Mouse (Mus musculus) midbrain, embryonic 13.5 days (tissue): ENCODE measurements around the gene Higd1b. TPM values are rescaled to one million over a fixed set of nuclear protein-coding genes. Genes with fewer than 3 reads are reported as not detected.

Source experiments
- ATAC-seq: fragments of 200-750 bp; cut with Nextera tagmentation; 2 replicates; pipeline ENCODE4 v1.8.0; 2017; ENCODE audit warnings: mild to moderate bottlenecking, moderate TSS enrichment, moderate library complexity
- H3K27ac ChIP-seq: fragments of 300-500 bp; sonication (generic); 2 replicates; pipeline ENCODE4 v1.5.1; 2015; ENCODE audit warnings: inconsistent platforms, mild to moderate bottlenecking, moderate library complexity
- H3K27me3 ChIP-seq: fragments of 300-500 bp; sonication (generic); 2 replicates; pipeline ENCODE4 v1.6.1; 2015; ENCODE audit warnings: mild to moderate bottlenecking, inconsistent platforms
- H3K36me3 ChIP-seq: fragments of 300-500 bp; sonication (generic); 2 replicates; pipeline ENCODE4 v1.6.1; 2015; ENCODE audit warnings: mild to moderate bottlenecking, inconsistent platforms
- H3K4me1 ChIP-seq: fragments of 300-500 bp; sonication (generic); replicated peaks from 2 replicates; pipeline ENCODE4 v1.6.1; 2015; ENCODE audit warnings: inconsistent platforms
- H3K4me2 ChIP-seq: fragments of 300-500 bp; sonication (generic); replicated peaks from 2 replicates; pipeline ENCODE4 v1.6.1; 2015; ENCODE audit warnings: moderate library complexity, mild to moderate bottlenecking, inconsistent platforms
- H3K4me3 ChIP-seq: fragments of 300-500 bp; sonication (generic); replicated peaks from 2 replicates; pipeline ENCODE4 v1.5.1; 2015; ENCODE audit warnings: mild to moderate bottlenecking, inconsistent platforms
- H3K9ac ChIP-seq: fragments of 300-500 bp; sonication (generic); replicated peaks from 2 replicates; pipeline ENCODE4 v1.6.1; 2015; ENCODE audit warnings: mild to moderate bottlenecking, inconsistent platforms
- H3K9me3 ChIP-seq: fragments of 300-500 bp; sonication (generic); 2 replicates; pipeline ENCODE4 v1.6.1; 2016; ENCODE audit warnings: mild to moderate bottlenecking, inconsistent platforms
- WGBS: fragments of 180-500 bp; shearing (Covaris S2); methylation state at CpG from one replicate; pipeline ENCODE4 v1.1.7; 2015; 5-methylcytosine and 5-hydroxymethylcytosine counted together
- polyA plus RNA-seq: library from polyadenylated mRNA; unstranded; fragments of >200 nt; fragmentation: Nextera tagmentation; extraction: Ambion mirVana; gene quantifications from 2 replicates; pipeline ENCODE4 v1.2.1, GENCODE M21; 2015

Gene Higd1b
- polyA plus RNA-seq, 1 experiment from 2014 or later = 2.8 TPM

DNA sequence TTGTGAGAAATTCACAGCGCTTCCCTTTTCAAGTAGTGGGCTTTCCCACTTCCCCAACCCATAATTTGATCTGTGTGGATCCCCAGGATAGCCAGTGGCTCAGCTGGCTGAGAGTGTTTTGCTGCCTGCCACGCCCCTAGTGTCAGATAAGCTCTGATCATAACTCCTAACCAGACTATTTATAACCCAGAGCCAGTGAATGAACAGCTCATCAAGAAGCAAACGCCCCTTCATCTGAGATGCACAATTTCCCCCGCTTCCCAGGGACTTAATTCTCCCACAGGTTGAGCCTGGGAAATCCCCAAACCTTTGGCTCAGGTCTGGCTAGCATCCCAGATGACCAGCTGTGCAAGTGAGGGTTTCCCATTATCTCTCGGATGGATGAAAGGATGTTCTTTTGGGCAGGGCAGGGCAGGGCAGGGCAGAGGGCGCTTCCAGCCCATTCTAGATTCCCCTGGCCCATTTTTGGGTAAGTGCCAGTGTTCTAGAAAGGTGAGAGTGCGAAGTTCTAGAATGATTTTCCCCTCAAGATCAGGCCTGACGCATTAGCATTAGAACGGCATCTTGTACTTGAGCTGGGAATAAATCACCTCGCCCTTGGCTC lies 49.1 kb downstream of the Higd1b start, which contains the start of gene Fam187a:
TSS of gene Fam187a (plus strand) at position 554 of the 604 bp plus-strand sequence.
- Histone ChIP-seq H3K9me3 (no peaks in the 10 kb centered on the region), H3K27ac (no peak within 1 kb of the TSS)
- no peak for ATAC-seq

DNA sequence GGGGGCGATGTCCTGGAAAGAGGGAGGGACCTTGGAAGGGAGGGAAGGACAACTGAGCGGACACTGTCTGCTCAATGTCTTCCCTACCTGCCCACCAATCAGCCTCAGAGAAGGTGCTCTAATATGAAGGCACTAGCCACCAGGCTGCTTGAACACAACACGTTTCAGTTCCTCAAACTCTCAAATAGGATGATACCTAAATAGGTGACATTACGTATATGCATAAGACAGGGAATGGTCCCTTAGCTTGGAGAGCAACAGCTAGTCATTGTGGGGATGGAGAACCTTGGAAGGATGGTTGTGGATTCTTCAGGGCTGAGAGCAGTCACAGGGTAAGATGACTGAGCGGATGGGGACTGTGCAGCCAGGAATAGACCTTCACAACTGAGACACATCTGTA lies 51.8 kb downstream of the Higd1b start:
- no peak overlapping the region for H3K4me3 ChIP-seq
- WGBS = 91% methylated on average over 5 of the region's 5 CpGs
- no peak overlapping the region for H3K27ac ChIP-seq
- H3K27me3 ChIP-seq = peaks cover 16% of the 10 kb centered on the region
- H3K9ac ChIP-seq = no peak overlapping the region
- H3K36me3 ChIP-seq = no peaks in the 10 kb centered on the region
- no peak overlapping the region for H3K4me2 ChIP-seq
- no peaks in the 10 kb centered on the region for H3K9me3 ChIP-seq
- no peaks in the 10 kb centered on the region for H3K4me1 ChIP-seq
- no peak for ATAC-seq

More for the DNA sequence above, 49.1 kb downstream of the Higd1b start, which contains the start of gene Fam187a:
- Histone ChIP-seq H3K4me3 (no peak within 1 kb of the TSS), H3K4me1 (peaks cover 11% of the 10 kb centered on the region), H3K9ac (no peak within 1 kb of the TSS; the same call in 1 of the 2 replicates), H3K4me2 (no peak within 1 kb of the TSS), H3K27me3 (0 out of 2 replicates have a peak, but pooled peaks cover 5% of the 10 kb centered on the region), H3K36me3 (no peaks in the 10 kb centered on the region)
- 60% methylated on average over 10 of the region's 10 CpGs for WGBS

Other genes with a start within 250 kb of the Higd1b start
- gene Fzd2, start 231.5 kb upstream of the Higd1b start, polyA plus RNA-seq = 10.8 and 13.2 TPM in 2 replicates
- gene Meioc, start 172.1 kb upstream of the Higd1b start, polyA plus RNA-seq = 0.04 and 0.05 TPM in 2 replicates
- gene Ccdc43, start 138.1 kb upstream of the Higd1b start, polyA plus RNA-seq = 41.6 and 49.1 TPM in 2 replicates
- 31.8 and 32.8 TPM in 2 replicates for gene Adam11, start 74.4 kb upstream of the Higd1b start, polyA plus RNA-seq
- 49.6 and 53.3 TPM in 2 replicates for gene Gjc1, start 16.1 kb upstream of the Higd1b start, polyA plus RNA-seq
- 176 TPM in 2 replicates for gene Eftud2, start 45.1 kb downstream of the Higd1b start, polyA plus RNA-seq
- gene Ccdc103, start 45.4 kb downstream of the Higd1b start, polyA plus RNA-seq = 1.8 and 2.3 TPM in 2 replicates
- not detected in 2 replicates for gene Fam187a, start 49.3 kb downstream of the Higd1b start, polyA plus RNA-seq
- gene Gfap, start 65.1 kb downstream of the Higd1b start, polyA plus RNA-seq = not detected in 2 replicates
- 4.3 and 4.9 TPM in 2 replicates for gene Kif18b, start 89.3 kb downstream of the Higd1b start, polyA plus RNA-seq
- 5.7 and 8.2 TPM in 2 replicates for gene C1ql1, start 110.8 kb downstream of the Higd1b start, polyA plus RNA-seq
- gene Nmt1, start 192.3 kb downstream of the Higd1b start, polyA plus RNA-seq = 45.2 and 49.9 TPM in 2 replicates
- 177 and 178 TPM in 2 replicates for gene Dcakd, start 192.5 kb downstream of the Higd1b start, polyA plus RNA-seq